Mouse (Mus musculus) cortical plate, adult 2 months (tissue): ENCODE measurements at regions not wholly inside any gene's neighbourhood (a gene's known extent, or its start where the extent isn't known, plus 50 kb on each side); places are given as distances from the start of the nearest gene placed in this dataset.

Experiments used
- H3K27ac ChIP-seq: fragments of 200-500 bp; 2 replicates; pipeline ENCODE4 v1.5.1; 2012; ENCODE audit warnings: low read length, control low read depth, inconsistent platforms; ENCODE audit not compliant: insufficient read depth
- H3K4me1 ChIP-seq: fragments of 200-500 bp; 2 replicates; pipeline ENCODE4 v1.6.1; 2011; ENCODE audit warnings: low read length; ENCODE audit not compliant: control insufficient read depth, insufficient read depth
- H3K4me3 ChIP-seq: fragments of 200-500 bp; 2 replicates; pipeline ENCODE4 v1.5.1; 2011; ENCODE audit warnings: mild to moderate bottlenecking, low read length, control low read depth; ENCODE audit not compliant: insufficient read depth
- CTCF ChIP-seq: fragments of 200-500 bp; IDR thresholded peaks from 2 replicates; pipeline ENCODE4 v1.5.1; 2011; ENCODE audit warnings: mild to moderate bottlenecking, control low read depth, low read length; ENCODE audit not compliant: insufficient read depth; ENCODE audit errors: extremely low read depth
- POLR2A ChIP-seq: fragments of 200-500 bp; IDR thresholded peaks from 2 replicates; pipeline ENCODE4 v1.6.1; 2011; ENCODE audit warnings: mild to moderate bottlenecking, low read length, control low read depth; ENCODE audit not compliant: insufficient read depth; ENCODE audit errors: extremely low read depth

DNA sequence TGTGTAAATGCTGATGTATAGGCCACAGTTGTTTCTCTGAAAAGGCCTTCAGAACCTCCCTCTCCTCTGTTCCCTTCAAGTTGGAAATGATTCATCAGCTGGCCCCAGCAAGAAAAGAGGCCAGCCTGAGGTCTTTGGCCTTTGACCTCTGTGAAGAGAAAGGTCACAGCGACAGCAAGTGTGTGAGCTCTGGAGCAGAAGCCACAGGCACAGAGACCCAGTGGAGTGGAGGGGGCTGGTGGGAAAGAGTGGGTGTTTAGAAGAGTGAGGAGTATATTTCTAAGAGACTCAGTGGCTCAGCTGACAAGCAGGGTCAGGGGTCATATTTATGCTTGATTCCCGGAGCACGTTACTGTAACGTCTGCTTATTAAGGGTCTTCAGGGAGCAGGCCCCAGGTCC, 479.5 kb upstream of the Nr2f2 start:
- H3K4me1 ChIP-seq = no peaks in the 10 kb centered on the region
- no peak for TF ChIP-seq CTCF
- TF ChIP-seq POLR2A = no peak
- no peak overlapping the region for H3K27ac ChIP-seq
- H3K4me3 ChIP-seq = no peak overlapping the region

DNA sequence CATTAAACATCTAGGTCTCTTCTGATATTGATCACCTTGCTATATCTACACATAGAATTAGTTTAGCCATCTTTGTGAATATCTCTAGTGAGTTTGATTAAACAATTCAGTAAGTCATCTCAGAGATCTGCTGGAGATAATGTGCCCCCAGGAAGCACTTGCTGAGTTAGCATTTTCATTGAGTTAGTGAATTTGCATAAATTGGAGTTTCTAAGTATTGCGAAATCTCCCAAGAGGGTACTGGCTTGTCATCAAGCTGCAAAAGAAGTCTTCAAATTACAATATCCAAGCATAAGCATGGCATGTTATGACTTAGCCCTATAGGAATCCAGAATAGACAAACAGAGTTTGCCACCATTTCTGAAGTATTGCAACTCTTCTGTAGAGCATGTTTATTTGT, 473.6 kb upstream of the Nr2f2 start:
- Histone ChIP-seq H3K4me3 (no peak overlapping the region), H3K27ac (no peak overlapping the region), H3K4me1 (no peaks in the 10 kb centered on the region)
- TF ChIP-seq CTCF (no peak), POLR2A (no peak)

DNA sequence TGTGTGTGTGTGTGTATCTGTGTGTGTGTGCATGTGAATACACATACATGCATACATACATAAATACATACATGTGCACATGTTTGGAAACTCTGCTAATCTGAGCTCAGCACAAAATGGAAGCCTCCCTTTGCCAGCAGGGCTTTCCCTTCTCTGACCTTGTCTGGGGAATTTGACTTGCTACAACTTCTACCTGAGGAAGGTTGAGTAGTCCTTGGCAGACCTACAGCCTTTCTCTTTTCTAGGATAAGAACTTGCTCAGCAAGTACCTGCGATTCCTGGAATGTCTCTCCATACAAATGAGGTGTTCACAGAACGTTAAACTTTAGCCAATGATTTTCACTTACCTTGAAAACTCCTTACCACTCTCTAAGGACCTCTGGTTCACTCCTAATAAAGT, 472.7 kb upstream of the Nr2f2 start:
- H3K4me1 ChIP-seq = no peaks in the 10 kb centered on the region
- no peak overlapping the region for H3K4me3 ChIP-seq
- H3K27ac ChIP-seq = no peak overlapping the region
- no peak for TF ChIP-seq CTCF
- no peak for TF ChIP-seq POLR2A

DNA sequence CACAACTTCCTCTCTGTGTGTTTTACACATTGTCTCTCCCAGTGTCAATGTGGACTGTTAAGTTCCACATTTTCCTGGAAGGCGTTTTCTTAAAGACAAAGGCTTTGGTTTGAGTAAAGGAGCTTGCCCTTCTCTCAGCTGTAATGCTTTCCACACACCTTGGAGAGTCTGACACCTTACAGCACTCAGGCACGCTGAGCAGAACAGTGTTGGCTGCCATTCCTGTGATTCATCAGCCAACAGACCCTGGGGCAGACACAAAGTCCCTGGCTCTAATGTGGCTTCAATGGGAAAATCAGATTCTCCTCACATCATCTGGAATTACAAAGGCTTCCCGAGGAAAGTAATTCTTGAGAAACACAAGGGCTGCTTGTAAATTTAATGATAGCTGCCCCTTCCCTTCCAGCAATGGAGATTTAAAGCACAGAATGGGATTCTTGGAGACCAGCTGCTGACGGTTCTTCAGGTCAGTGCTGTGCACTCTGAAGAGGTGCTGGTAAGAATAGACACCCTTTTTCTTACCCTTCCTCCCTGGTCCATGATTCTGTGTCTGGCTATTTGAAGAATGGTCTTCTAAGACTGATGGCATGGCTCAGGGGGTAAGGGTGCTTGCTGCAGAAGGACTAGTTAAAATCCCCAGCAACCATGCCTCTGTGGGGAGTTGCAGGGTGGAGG, 468.4 kb upstream of the Nr2f2 start:
- TF ChIP-seq CTCF (no peak), POLR2A (no peak)
- no peak overlapping the region for H3K4me3 ChIP-seq
- no peak overlapping the region for H3K27ac ChIP-seq
- H3K4me1 ChIP-seq = no peaks in the 10 kb centered on the region

DNA sequence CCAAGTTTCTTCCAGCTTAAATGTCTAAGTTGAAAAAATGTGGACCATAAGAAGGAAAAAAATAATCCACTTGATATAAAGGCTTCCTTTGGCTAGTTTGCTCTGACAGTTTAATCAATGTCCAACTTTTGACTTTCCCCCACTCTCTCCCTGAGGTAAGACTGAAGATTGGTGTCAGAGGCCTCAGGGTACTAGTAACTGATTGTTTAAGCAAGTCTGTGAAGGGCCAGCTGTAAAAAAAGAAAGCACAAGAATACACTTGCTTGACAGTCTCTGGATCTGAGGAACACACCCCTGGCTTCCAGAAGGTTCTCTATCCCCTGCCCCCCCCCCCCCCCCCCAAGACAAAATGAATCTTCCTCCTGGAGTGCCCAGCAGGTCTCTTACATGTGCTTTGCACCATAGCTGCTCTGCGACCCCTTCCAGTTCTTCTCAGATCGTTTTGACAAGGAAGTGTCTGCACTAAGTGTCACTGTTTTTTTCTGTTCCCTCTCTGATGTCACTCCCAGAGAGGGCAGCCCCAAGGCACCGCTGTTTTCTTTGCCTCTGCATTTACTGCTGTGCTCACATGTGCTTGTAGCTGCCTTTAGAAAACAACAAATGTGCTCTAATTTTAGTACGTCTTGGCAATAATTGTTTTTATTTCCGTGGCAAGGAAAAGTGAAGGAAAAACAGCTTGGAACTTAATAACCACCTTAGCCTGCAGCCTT, 462.1 kb upstream of the Nr2f2 start:
- no peaks in the 10 kb centered on the region for H3K4me1 ChIP-seq
- H3K4me3 ChIP-seq = no peak overlapping the region
- H3K27ac ChIP-seq = no peak overlapping the region
- TF ChIP-seq CTCF = no peak
- TF ChIP-seq POLR2A = no peak

DNA sequence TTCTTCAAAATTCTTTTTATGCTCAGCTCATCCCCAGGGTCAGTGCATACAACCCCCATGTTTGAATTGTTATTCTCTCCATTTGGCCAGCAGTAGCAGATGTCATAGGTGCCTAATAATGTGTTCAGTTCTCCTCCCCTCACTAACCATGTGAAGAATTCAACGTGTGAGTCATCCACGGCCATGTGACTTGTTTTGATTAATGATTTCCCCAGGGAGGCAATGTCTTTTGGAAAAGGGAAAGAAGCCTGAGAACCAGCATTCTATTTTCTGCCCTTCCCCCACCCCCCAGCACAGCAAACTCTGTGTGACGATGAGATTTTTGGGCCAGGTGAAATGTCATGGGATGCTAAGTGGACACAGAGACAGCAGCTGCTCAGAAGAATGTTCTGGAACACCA, 459.5 kb upstream of the Nr2f2 start:
- Histone ChIP-seq H3K4me3 (no peak overlapping the region), H3K4me1 (no peaks in the 10 kb centered on the region), H3K27ac (no peak overlapping the region)
- no peak for TF ChIP-seq POLR2A
- no peak for TF ChIP-seq CTCF

DNA sequence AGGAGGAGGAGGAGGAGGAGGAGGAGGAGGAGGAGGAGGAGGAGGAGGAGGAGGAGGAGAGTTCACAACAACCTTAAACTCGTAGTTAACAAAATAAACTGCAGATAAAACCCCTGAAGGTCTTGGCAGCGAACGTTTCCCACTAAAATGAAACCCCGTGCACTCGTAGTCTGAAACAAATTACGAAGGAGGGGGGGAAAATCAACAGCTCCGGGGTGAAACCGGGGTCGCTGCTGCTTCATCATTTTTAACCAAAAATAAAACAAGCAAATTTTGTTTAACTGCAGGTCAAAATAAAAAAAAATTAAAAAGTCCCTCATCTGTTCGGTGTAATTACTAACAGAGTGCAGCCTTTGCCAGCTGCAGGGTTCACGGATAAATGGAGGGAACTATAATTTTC, 456.5 kb upstream of the Nr2f2 start:
- TF ChIP-seq CTCF (no peak), POLR2A (no peak)
- Histone ChIP-seq H3K4me1 (no peaks in the 10 kb centered on the region), H3K4me3 (no peak overlapping the region), H3K27ac (no peak overlapping the region)

DNA sequence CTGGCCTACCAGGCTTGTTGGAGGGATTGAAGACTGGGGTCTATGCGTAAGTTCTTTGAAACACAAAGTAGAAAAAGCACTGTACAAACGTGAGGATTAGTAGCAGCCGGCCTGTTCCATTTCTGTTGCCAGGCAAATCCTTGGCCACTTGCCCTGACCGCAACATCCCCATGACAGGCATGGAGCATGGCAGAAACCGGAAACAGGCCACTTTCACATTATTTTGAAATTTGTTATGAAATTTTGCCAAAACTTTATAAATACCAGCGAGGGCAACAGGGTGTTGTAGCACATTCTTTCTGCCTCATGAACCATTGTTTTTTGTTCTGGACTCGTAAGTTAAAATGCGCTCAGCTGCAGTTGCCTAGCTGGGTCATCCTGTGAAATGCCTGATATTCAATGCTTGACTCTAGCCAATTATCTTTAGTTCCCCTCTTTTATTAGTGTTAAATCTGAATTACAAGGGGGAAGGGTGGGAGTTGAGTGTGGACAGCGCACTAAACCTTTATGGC, 455.8 kb upstream of the Nr2f2 start:
- TF ChIP-seq CTCF (no peak), POLR2A (no peak)
- Histone ChIP-seq H3K27ac (peak overlapping the region; percentile 35; the same call in 1 of the 2 replicates), H3K4me3 (no peak overlapping the region), H3K4me1 (peaks cover 1% of the 10 kb centered on the region; the same call in 1 of the 2 replicates)

DNA sequence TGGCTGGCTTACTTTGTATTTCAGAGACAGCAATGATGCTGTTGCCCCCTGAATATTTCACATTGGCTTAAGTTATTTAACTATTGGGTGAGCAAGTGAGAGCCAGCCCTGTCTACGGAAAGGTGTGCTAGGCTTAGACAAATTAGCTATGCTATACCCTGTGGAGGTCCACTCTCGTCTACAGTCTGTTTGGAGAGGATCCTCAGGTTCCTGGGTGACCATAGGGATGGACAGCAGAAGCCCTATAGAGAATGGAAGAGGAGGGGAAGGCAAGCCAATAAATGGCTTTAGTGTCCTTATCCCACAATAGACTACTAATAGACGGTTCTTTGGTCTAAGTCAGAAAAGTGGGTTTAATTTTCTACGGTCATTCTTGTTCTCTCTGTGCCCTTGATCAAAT, 455.3 kb upstream of the Nr2f2 start:
- TF ChIP-seq POLR2A = no peak
- no peak for TF ChIP-seq CTCF
- Histone ChIP-seq H3K4me3 (no peak overlapping the region), H3K4me1 (peaks cover 1% of the 10 kb centered on the region; the same call in 1 of the 2 replicates), H3K27ac (peak overlapping the region; percentile 35; the same call in 1 of the 2 replicates)

DNA sequence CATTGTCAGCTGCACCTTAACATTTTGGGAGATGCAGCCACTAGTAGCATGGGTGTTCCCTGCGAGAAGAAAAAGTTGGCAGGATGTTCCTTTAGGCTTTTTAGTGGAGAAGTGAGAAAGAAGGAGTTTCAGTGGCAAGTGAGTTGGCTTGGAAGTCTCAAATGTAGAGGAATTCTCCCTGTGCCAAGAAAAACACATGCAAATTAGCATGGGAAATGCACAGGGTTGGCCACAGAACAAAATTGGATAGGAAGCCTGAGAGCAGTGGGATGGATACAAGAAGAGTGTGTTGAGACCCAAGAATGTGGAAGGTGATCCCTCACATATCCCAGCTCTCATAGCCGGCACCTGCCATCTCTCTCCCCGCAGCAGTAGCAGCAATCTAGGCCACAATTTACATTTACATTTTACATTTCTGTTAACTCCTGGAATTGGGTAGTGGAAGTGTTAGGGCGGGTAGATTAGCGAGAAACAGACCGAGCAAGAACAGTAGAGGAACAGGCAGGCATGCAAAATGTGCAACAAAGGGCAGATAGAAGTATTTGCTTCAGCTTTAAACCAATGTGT, 450.9 kb upstream of the Nr2f2 start:
- Histone ChIP-seq H3K4me1 (peaks cover 1% of the 10 kb centered on the region; the same call in 1 of the 2 replicates), H3K4me3 (no peak overlapping the region), H3K27ac (no peak overlapping the region)
- no peak for TF ChIP-seq CTCF
- no peak for TF ChIP-seq POLR2A
